Mouse (Mus musculus) forebrain, embryonic 11.5 days (tissue): ENCODE measurements at regions not wholly inside any gene's neighbourhood (a gene's known extent, or its start where the extent isn't known, plus 50 kb on each side); places are given as distances from the start of the nearest gene placed in this dataset.
A peak's percentile ranks its signal among the peaks of the same experiment; 100 is the strongest.

Experiments
- ATAC-seq: fragments of 200-750 bp; cut with Nextera tagmentation; replicated peaks from 2 replicates; pipeline ENCODE4 v1.8.0; 2017; ENCODE audit warnings: moderate TSS enrichment; ENCODE audit not compliant: low FRiP score
- DNase-seq: peaks from one replicate; pipeline ENCODE4 v3.0.0-alpha.2; 2017; ENCODE audit warnings: low spot score
- H3K27ac ChIP-seq: fragments of 300-500 bp; sonication (generic); 2 replicates; pipeline ENCODE4 v1.5.1; 2014; ENCODE audit warnings: low read depth, low read length
- H3K27me3 ChIP-seq: fragments of 300-500 bp; sonication (generic); 2 replicates; pipeline ENCODE4 v1.6.1; 2014; ENCODE audit warnings: mild to moderate bottlenecking, low read length, mixed read lengths; ENCODE audit not compliant: control insufficient read depth, insufficient read depth
- H3K36me3 ChIP-seq: fragments of 300-500 bp; sonication (generic); 2 replicates; pipeline ENCODE4 v1.6.1; 2014; ENCODE audit warnings: mild to moderate bottlenecking, low read length, moderate library complexity, mixed read lengths; ENCODE audit not compliant: control insufficient read depth, insufficient read depth
- H3K4me1 ChIP-seq: fragments of 300-500 bp; sonication (generic); replicated peaks from 2 replicates; pipeline ENCODE4 v1.6.1; 2014; ENCODE audit warnings: low read length, mixed read lengths; ENCODE audit not compliant: control insufficient read depth, insufficient read depth
- H3K4me2 ChIP-seq: fragments of 300-500 bp; sonication (generic); 2 replicates; pipeline ENCODE4 v1.6.1; 2014; ENCODE audit warnings: low read depth, mild to moderate bottlenecking, low read length, moderate library complexity, mixed read lengths; ENCODE audit not compliant: severe bottlenecking
- H3K4me3 ChIP-seq: fragments of 300-500 bp; sonication (generic); 2 replicates; pipeline ENCODE4 v1.5.1; 2014; ENCODE audit warnings: low read depth, low read length
- H3K9ac ChIP-seq: fragments of 300-500 bp; sonication (generic); 2 replicates; pipeline ENCODE4 v1.6.1; 2014; ENCODE audit warnings: low read length
- H3K9me3 ChIP-seq: fragments of 300-500 bp; sonication (generic); 2 replicates; pipeline ENCODE4 v1.6.1; 2016; ENCODE audit warnings: low read length, mixed read lengths; ENCODE audit not compliant: control insufficient read depth
- WGBS: fragments of 180-500 bp; shearing (Covaris S2); extraction: QIAGEN DNeasy Blood & Tissue Kit; methylation state at CpG from one replicate; pipeline ENCODE4 v1.1.7; 2014; 5-methylcytosine and 5-hydroxymethylcytosine counted together

- Histone ChIP-seq H3K4me3 (no peak overlapping the region), H3K27ac (no peak overlapping the region), H3K4me2 (no peak overlapping the region), H3K9me3 (no peaks in the 10 kb centered on the region), H3K4me1 (no peaks in the 10 kb centered on the region), H3K36me3 (no peaks in the 10 kb centered on the region), H3K27me3 (no peaks in the 10 kb centered on the region; the same call in 1 of the 2 replicates), H3K9ac (no peak overlapping the region)
- no peak for DNase-seq
- 90% methylated on average over 5 of the region's 5 CpGs for WGBS
- ATAC-seq: no peak
These were observed 511.3 kb downstream of the Irx1 start for GRCm38 (mm10) chr13:71452258-71452657.

- Histone ChIP-seq H3K27me3 (no peaks in the 10 kb centered on the region), H3K27ac (no peak overlapping the region), H3K4me1 (no peaks in the 10 kb centered on the region), H3K9ac (no peak overlapping the region), H3K36me3 (no peaks in the 10 kb centered on the region), H3K4me3 (no peak overlapping the region), H3K4me2 (no peak overlapping the region), H3K9me3 (no peaks in the 10 kb centered on the region)
- DNase-seq: no peak
- no peak for ATAC-seq
- 33% methylated on average over 2 of the region's 2 CpGs for WGBS
These were observed 525.9 kb downstream of the Irx1 start for GRCm38 (mm10) chr13:71437601-71438099.

- no peaks in the 10 kb centered on the region for H3K27me3 ChIP-seq
- no peak overlapping the region for H3K9ac ChIP-seq
- WGBS: 57% methylated on average over 21 of the region's 21 CpGs
- no peaks in the 10 kb centered on the region for H3K9me3 ChIP-seq
- DNase-seq (no peak), ATAC-seq (peak; percentile 56; the same call in 1 of the 2 replicates)
- H3K4me2 ChIP-seq: no peak overlapping the region
- no peaks in the 10 kb centered on the region for H3K36me3 ChIP-seq
- no peak overlapping the region for H3K4me3 ChIP-seq
- no peaks in the 10 kb centered on the region for H3K4me1 ChIP-seq
- no peak overlapping the region for H3K27ac ChIP-seq
These were observed 559.6 kb downstream of the Irx1 start for GRCm38 (mm10) chr13:71403654-71404560.

GRCm38 (mm10) chr13:71393716-71394309 is 552.2 kb upstream of the Adamts16 start:
- no peak for DNase-seq
- no peaks in the 10 kb centered on the region for H3K4me1 ChIP-seq
- H3K36me3 ChIP-seq: no peaks in the 10 kb centered on the region
- 86% methylated on average over 10 of the region's 10 CpGs for WGBS
- no peaks in the 10 kb centered on the region for H3K9me3 ChIP-seq
- ATAC-seq: no peak
- H3K4me3 ChIP-seq: no peak overlapping the region
- no peaks in the 10 kb centered on the region for H3K27me3 ChIP-seq
- H3K4me2 ChIP-seq: no peak overlapping the region
- H3K27ac ChIP-seq: no peak overlapping the region
- no peak overlapping the region for H3K9ac ChIP-seq

- Histone ChIP-seq H3K4me3 (no peak overlapping the region), H3K4me1 (no peaks in the 10 kb centered on the region), H3K27me3 (no peaks in the 10 kb centered on the region), H3K36me3 (no peaks in the 10 kb centered on the region), H3K27ac (no peak overlapping the region), H3K9me3 (no peaks in the 10 kb centered on the region), H3K4me2 (no peak overlapping the region), H3K9ac (no peak overlapping the region)
- WGBS: 63% methylated on average over 2 of the region's 2 CpGs
- DNase-seq: no peak
- no peak for ATAC-seq
These were observed 537.0 kb upstream of the Adamts16 start for GRCm38 (mm10) chr13:71378641-71379040.

- H3K27me3 ChIP-seq: no peaks in the 10 kb centered on the region
- no peaks in the 10 kb centered on the region for H3K36me3 ChIP-seq
- no peak overlapping the region for H3K9ac ChIP-seq
- 75% methylated on average over 9 of the region's 9 CpGs for WGBS
- no peak overlapping the region for H3K4me2 ChIP-seq
- peaks cover 2% of the 10 kb centered on the region; the same call in 1 of the 2 replicates for H3K4me1 ChIP-seq
- DNase-seq (no peak), ATAC-seq (no peak)
- H3K4me3 ChIP-seq: no peak overlapping the region
- H3K9me3 ChIP-seq: no peaks in the 10 kb centered on the region
- no peak overlapping the region for H3K27ac ChIP-seq
These were observed 534.4 kb upstream of the Adamts16 start for GRCm38 (mm10) chr13:71375909-71376606.

- no peak overlapping the region for H3K4me2 ChIP-seq
- no peak overlapping the region for H3K9ac ChIP-seq
- 41% methylated on average over 10 of the region's 10 CpGs for WGBS
- H3K9me3 ChIP-seq: no peaks in the 10 kb centered on the region
- DNase-seq (no peak), ATAC-seq (no peak)
- no peaks in the 10 kb centered on the region for H3K27me3 ChIP-seq
- no peak overlapping the region for H3K27ac ChIP-seq
- H3K36me3 ChIP-seq: no peaks in the 10 kb centered on the region
- H3K4me1 ChIP-seq: peaks cover 2% of the 10 kb centered on the region; the same call in 1 of the 2 replicates
- H3K4me3 ChIP-seq: no peak overlapping the region
These were observed 531.4 kb upstream of the Adamts16 start for GRCm38 (mm10) chr13:71372701-71373685.
